Mouse (Mus musculus) heart, postnatal 0 days (tissue): ENCODE data around the gene Adssl1.

Experiments used
- CTCF ChIP-seq: IDR thresholded peaks from 2 replicates; pipeline ENCODE4 v1.5.1; 2016; ENCODE audit warnings: antibody characterized with exemption, control low read depth, low read depth
- EP300 ChIP-seq: IDR thresholded peaks from 2 replicates; pipeline ENCODE4 v1.6.1; 2016; ENCODE audit warnings: antibody characterized with exemption, low read depth

- TF ChIP-seq CTCF (no peak), EP300 (no peak)
Measured at GRCm38 (mm10) chr12:112594989-112595388, 24.9 kb upstream of the Adssl1 start.
